Mouse (Mus musculus) liver, embryonic 15.5 days (tissue): ENCODE data around the gene 1700020D05Rik. TPM values are rescaled to one million over a fixed set of nuclear protein-coding genes. Genes with fewer than 3 reads are reported as not detected.

Experiments
- ATAC-seq: fragments of 200-750 bp; cut with Nextera tagmentation; 2 replicates; pipeline ENCODE4 v1.8.0; 2017; ENCODE audit warnings: moderate number of reproducible peaks, mild to moderate bottlenecking, moderate library complexity; ENCODE audit not compliant: insufficient read depth
- H3K27ac ChIP-seq: fragments of 300-500 bp; sonication (generic); replicated peaks from 2 replicates; pipeline ENCODE4 v1.5.1; 2015; ENCODE audit warnings: mild to moderate bottlenecking, inconsistent platforms
- H3K27me3 ChIP-seq: fragments of 300-500 bp; sonication (generic); 2 replicates; pipeline ENCODE4 v1.6.1; 2015; ENCODE audit warnings: mild to moderate bottlenecking, inconsistent platforms
- H3K36me3 ChIP-seq: fragments of 300-500 bp; sonication (generic); replicated peaks from 2 replicates; pipeline ENCODE4 v1.6.1; 2015; ENCODE audit warnings: moderate library complexity, mild to moderate bottlenecking, inconsistent platforms
- H3K4me1 ChIP-seq: fragments of 300-500 bp; sonication (generic); replicated peaks from 2 replicates; pipeline ENCODE4 v1.6.1; 2015; ENCODE audit warnings: inconsistent platforms
- H3K4me2 ChIP-seq: fragments of 300-500 bp; sonication (generic); 2 replicates; pipeline ENCODE4 v1.6.1; 2015; ENCODE audit warnings: moderate library complexity, mild to moderate bottlenecking, inconsistent platforms
- H3K4me3 ChIP-seq: fragments of 300-500 bp; sonication (generic); replicated peaks from 2 replicates; pipeline ENCODE4 v1.5.1; 2015; ENCODE audit warnings: mild to moderate bottlenecking, inconsistent platforms
- H3K9ac ChIP-seq: fragments of 300-500 bp; sonication (generic); 2 replicates; pipeline ENCODE4 v1.6.1; 2015; ENCODE audit warnings: moderate library complexity, mild to moderate bottlenecking, inconsistent platforms
- H3K9me3 ChIP-seq: fragments of 300-500 bp; sonication (generic); replicated peaks from 2 replicates; pipeline ENCODE4 v1.6.1; 2016; ENCODE audit warnings: inconsistent platforms
- WGBS: fragments of 180-500 bp; shearing (Covaris S2); methylation state at CpG from one replicate; pipeline ENCODE4 v1.1.7; 2015; ENCODE audit warnings: mixed read lengths; ENCODE audit not compliant: insufficient replicate concordance; 5-methylcytosine and 5-hydroxymethylcytosine counted together
- polyA plus RNA-seq: library from polyadenylated mRNA; unstranded; fragments of >200 nt; fragmentation: Nextera tagmentation; extraction: Ambion mirVana; gene quantifications from 2 replicates; pipeline ENCODE4 v1.2.1, GENCODE M21; 2015

Gene 1700020D05Rik
- polyA plus RNA-seq, 1 experiment from 2014 or later = 0.12 TPM

- Histone ChIP-seq H3K9me3 (no peaks in the 10 kb centered on the region), H3K27ac (no peak overlapping the region), H3K9ac (no peak overlapping the region), H3K36me3 (no peaks in the 10 kb centered on the region), H3K27me3 (peaks cover 63% of the 10 kb centered on the region), H3K4me2 (no peak overlapping the region; the same call in 1 of the 2 replicates), H3K4me3 (no peak overlapping the region), H3K4me1 (peaks cover 23% of the 10 kb centered on the region)
- no peak for ATAC-seq
- 58% methylated on average over 3 of the region's 3 CpGs for WGBS
These were observed 30.7 kb downstream of the 1700020D05Rik start for GRCm38 (mm10) chr19:5472857-5473256.

- Histone ChIP-seq H3K4me2 (no peak overlapping the region), H3K4me3 (no peak overlapping the region), H3K9me3 (no peaks in the 10 kb centered on the region), H3K36me3 (0 out of 2 replicates have a peak, but pooled peaks cover 5% of the 10 kb centered on the region), H3K9ac (no peak overlapping the region), H3K4me1 (peaks cover 23% of the 10 kb centered on the region), H3K27ac (no peak overlapping the region), H3K27me3 (peaks cover 60% of the 10 kb centered on the region)
- WGBS = 58% methylated on average over 5 of the region's 5 CpGs
- ATAC-seq = no peak
These were observed 31.7 kb downstream of the 1700020D05Rik start for GRCm38 (mm10) chr19:5471846-5472245.

DNA sequence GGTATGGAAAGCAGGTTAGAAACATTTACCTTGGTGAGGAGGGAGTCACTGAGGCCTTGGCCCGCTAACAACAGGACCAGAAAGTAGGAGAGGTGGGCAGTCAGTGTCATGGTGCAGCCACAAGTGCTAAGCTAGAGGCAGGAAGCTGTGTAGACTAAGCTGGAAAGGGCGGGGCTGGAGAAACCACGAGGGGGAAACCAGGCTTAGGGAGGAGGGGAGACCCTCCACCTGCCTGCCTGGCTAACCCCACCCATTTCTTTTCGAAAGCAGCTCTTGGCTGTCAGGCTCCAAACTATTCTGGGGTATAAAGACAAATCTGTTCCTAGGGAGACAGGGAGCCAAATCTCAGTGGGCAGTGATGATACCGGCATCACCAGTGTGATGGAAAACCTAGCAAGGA, 35.2 kb downstream of the 1700020D05Rik start, which contains the start of gene Ctsw:
TSS of gene Ctsw (minus strand) at position 134 of the 400 bp plus-strand sequence.
- Histone ChIP-seq H3K9ac (no peak within 1 kb of the TSS), H3K27me3 (peaks cover 29% of the 10 kb centered on the region), H3K9me3 (no peaks in the 10 kb centered on the region), H3K4me2 (no peak within 1 kb of the TSS), H3K4me3 (no peak within 1 kb of the TSS), H3K36me3 (peaks cover 36% of the 10 kb centered on the region), H3K4me1 (peaks cover 5% of the 10 kb centered on the region; the same call in 1 of the 2 replicates), H3K27ac (no peak within 1 kb of the TSS)
- WGBS = 28% methylated on average over 5 of the region's 5 CpGs
- ATAC-seq = no peak

- Histone ChIP-seq H3K4me2 (no peak overlapping the region), H3K27me3 (peaks cover 17% of the 10 kb centered on the region; the same call in 1 of the 2 replicates), H3K9me3 (no peaks in the 10 kb centered on the region), H3K9ac (no peak overlapping the region), H3K27ac (no peak overlapping the region), H3K4me3 (no peak overlapping the region), H3K36me3 (peaks cover 41% of the 10 kb centered on the region), H3K4me1 (0 out of 2 replicates have a peak, but pooled peaks cover 3% of the 10 kb centered on the region)
- no peak for ATAC-seq
- 66% methylated on average over 6 of the region's 6 CpGs for WGBS
These were observed 36.6 kb downstream of the 1700020D05Rik start for GRCm38 (mm10) chr19:5466916-5467500.

DNA sequence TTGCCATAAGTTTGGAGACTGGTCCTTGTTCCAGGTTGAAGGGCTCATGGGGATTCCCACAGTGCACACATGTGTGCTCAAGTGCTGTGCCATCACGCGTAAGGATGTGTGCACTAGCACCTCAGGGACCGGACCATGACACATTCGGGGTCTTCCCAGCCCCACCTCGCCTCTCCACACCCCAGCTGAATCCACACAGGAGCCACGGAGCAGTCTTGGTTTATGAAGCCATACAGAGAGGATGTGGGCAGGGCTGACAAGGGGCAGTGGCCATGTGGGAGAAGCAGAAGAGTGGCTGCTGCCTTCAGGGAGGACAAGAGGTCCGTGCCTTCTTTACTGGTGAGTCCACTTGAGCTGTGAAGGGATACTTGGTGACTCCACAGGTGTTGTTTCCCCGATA, 38.5 kb downstream of the 1700020D05Rik start:
- no peak overlapping the region for H3K27ac ChIP-seq
- peaks cover 14% of the 10 kb centered on the region; the same call in 1 of the 2 replicates for H3K27me3 ChIP-seq
- peaks cover 16% of the 10 kb centered on the region for H3K4me1 ChIP-seq
- H3K4me3 ChIP-seq = no peak overlapping the region
- no peak overlapping the region for H3K9ac ChIP-seq
- no peak overlapping the region for H3K4me2 ChIP-seq
- WGBS = 77% methylated on average over 8 of the region's 8 CpGs
- H3K36me3 ChIP-seq = peaks cover 41% of the 10 kb centered on the region
- no peaks in the 10 kb centered on the region for H3K9me3 ChIP-seq
- no peak for ATAC-seq

DNA sequence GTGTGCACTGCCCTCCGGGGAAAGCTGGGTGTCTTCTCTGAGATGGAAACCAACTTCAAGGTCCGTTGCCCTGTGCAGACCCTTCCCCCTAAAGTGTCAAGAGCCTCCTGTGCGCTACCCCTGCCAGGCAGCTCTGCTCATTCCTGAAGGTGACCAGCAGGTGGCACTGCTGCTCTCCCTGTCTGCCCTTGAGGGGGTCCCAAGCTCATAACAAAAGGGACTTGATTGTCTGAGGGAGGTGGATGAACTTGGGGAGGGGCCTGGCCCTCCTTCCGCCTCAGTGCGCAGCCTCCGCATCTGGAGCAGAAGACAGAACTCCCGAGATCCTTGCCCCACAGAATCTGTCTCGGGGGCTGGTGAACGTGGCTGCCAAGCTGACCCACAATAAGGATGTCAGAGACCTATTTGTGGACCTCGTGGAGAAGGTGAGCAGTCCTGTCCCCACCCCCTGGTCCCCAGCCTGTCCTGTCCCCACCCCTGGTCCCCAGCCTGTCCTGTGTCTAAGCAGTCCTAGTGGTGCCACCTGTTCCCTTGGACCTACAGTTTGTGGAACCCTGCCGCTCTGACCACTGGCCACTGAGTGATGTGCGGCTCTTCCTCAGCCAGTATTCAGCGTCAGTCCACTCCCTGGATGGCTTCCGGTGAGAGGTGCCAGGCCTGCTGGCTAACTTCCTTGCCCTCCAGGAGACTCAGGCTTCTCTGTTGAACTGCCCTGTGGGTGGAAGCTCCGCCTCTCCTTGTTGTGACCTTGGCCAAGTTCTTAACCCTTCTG, 39.6 kb downstream of the 1700020D05Rik start:
- no peak for ATAC-seq
- Histone ChIP-seq H3K27ac (no peak overlapping the region), H3K9me3 (no peaks in the 10 kb centered on the region), H3K4me2 (no peak overlapping the region), H3K36me3 (peaks cover 41% of the 10 kb centered on the region), H3K9ac (no peak overlapping the region), H3K4me3 (no peak overlapping the region), H3K27me3 (0 out of 2 replicates have a peak, but pooled peaks cover 6% of the 10 kb centered on the region), H3K4me1 (peaks cover 24% of the 10 kb centered on the region)
- WGBS = 63% methylated on average over 15 of the region's 15 CpGs

- 78% methylated on average over 9 of the region's 9 CpGs for WGBS
- no peak for ATAC-seq
- Histone ChIP-seq H3K9me3 (no peaks in the 10 kb centered on the region), H3K9ac (no peak overlapping the region), H3K4me2 (no peak overlapping the region), H3K27me3 (no peaks in the 10 kb centered on the region), H3K27ac (no peak overlapping the region), H3K4me3 (no peak overlapping the region), H3K4me1 (peaks cover 26% of the 10 kb centered on the region), H3K36me3 (peaks cover 41% of the 10 kb centered on the region)
These were observed 40.4 kb downstream of the 1700020D05Rik start for GRCm38 (mm10) chr19:5463212-5463611.

- peaks cover 44% of the 10 kb centered on the region for H3K4me1 ChIP-seq
- 73% methylated on average over 6 of the region's 6 CpGs for WGBS
- no peak for ATAC-seq
- peaks cover 5% of the 10 kb centered on the region for H3K27me3 ChIP-seq
- H3K36me3 ChIP-seq = peaks cover 33% of the 10 kb centered on the region
- H3K4me2 ChIP-seq = peak overlapping the region; percentile 92
- H3K27ac ChIP-seq = no peak overlapping the region
- no peaks in the 10 kb centered on the region for H3K9me3 ChIP-seq
- peak overlapping the region; percentile 79; the same call in 1 of the 2 replicates for H3K9ac ChIP-seq
- H3K4me3 ChIP-seq = peak overlapping the region; percentile 87
These were observed 42.2 kb downstream of the 1700020D05Rik start for GRCm38 (mm10) chr19:5461411-5461810.

DNA sequence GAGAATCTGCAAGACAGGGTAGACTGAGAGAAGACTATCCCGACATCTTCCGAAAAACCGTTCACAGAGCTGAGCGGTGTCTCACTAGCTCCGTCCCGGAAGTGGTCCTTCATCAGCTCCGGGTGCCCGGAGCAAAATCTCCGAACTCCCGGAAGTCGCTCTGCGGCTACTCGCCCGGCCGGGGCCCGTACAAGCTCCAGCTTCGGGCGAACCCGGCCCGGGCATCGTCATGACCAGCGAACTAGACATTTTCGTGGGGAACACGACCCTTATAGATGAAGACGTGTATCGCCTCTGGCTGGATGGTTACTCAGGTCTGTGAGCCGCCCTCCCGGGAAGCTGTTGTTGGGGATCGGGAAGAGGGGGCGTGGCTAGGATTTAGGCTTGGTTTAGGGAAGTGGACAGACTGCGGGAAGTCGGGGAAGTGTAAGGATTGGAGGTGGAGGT, 43.1 kb downstream of the 1700020D05Rik start, which contains the start of gene Fibp:
TSS of gene Fibp (plus strand) at position 151 of the 447 bp plus-strand sequence.
- Histone ChIP-seq H3K27ac (peak within 1 kb of the TSS; percentile 67), H3K9me3 (no peaks in the 10 kb centered on the region), H3K36me3 (peaks cover 24% of the 10 kb centered on the region), H3K4me2 (peak within 1 kb of the TSS; percentile 92), H3K9ac (peak within 1 kb of the TSS; percentile 79), H3K4me1 (peaks cover 53% of the 10 kb centered on the region), H3K27me3 (peaks cover 10% of the 10 kb centered on the region), H3K4me3 (peak within 1 kb of the TSS; percentile 87)
- under 1% methylated on average over 32 of the region's 32 CpGs for WGBS
- peak; percentile 58 for ATAC-seq

DNA sequence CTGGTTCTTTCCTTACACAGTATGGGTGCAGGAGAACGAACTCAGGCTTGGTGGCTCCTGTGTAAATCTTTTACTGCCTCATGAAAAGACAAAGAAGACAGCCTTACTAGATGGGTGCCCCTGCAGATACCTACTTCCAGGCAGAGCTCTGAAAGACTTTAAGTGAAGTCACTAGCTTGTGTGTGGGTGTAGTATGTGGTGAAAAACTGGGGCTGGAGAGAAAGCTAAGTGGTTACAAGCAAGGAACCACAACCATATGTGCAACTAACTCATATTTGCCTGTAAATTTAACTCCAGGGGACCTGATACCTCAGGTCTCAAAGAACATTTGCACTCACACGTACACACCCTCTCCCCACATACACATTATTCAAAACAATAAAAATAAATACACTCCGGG, 43.7 kb downstream of the 1700020D05Rik start:
- Histone ChIP-seq H3K4me3 (peak overlapping the region; percentile 87), H3K27me3 (peaks cover 10% of the 10 kb centered on the region), H3K27ac (no peak overlapping the region), H3K4me2 (peak overlapping the region; percentile 92), H3K36me3 (peaks cover 18% of the 10 kb centered on the region), H3K9ac (peak overlapping the region; percentile 79), H3K4me1 (peaks cover 59% of the 10 kb centered on the region), H3K9me3 (no peaks in the 10 kb centered on the region)
- ATAC-seq = no peak
- 22% methylated on average over 3 of the region's 3 CpGs for WGBS

GRCm38 (mm10) chr19:5459019-5459418, 44.6 kb downstream of the 1700020D05Rik start:
- peaks cover 60% of the 10 kb centered on the region for H3K4me1 ChIP-seq

More at GRCm38 (mm10) chr19:5459019-5459418, 44.6 kb downstream of the 1700020D05Rik start:
- H3K9me3 ChIP-seq = no peaks in the 10 kb centered on the region
- H3K9ac ChIP-seq = no peak overlapping the region
- no peak for ATAC-seq
- H3K27me3 ChIP-seq = peaks cover 10% of the 10 kb centered on the region
- H3K27ac ChIP-seq = no peak overlapping the region
- WGBS = 52% methylated on average over 7 of the region's 7 CpGs
- peaks cover 11% of the 10 kb centered on the region for H3K36me3 ChIP-seq
- H3K4me2 ChIP-seq = no peak overlapping the region
- no peak overlapping the region for H3K4me3 ChIP-seq
